Mouse (Mus musculus) lung, postnatal 0 days (tissue): ENCODE measurements around the gene Dlgap1.

Experiments
- CTCF ChIP-seq: IDR thresholded peaks from 2 replicates; pipeline ENCODE4 v1.5.1; 2016; ENCODE audit warnings: antibody characterized with exemption, mild to moderate bottlenecking
- EP300 ChIP-seq: IDR thresholded peaks from 2 replicates; pipeline ENCODE4 v1.6.1; 2016; ENCODE audit warnings: antibody characterized with exemption, mild to moderate bottlenecking, control low read depth

GRCm38 (mm10) chr17:70720766-70721165 is 751.9 kb downstream of the Dlgap1 start:
- TF ChIP-seq CTCF (peak; percentile 46), EP300 (no peak)
